Mouse (Mus musculus) kidney, adult 2 months (tissue): ENCODE measurements around the gene Ralgps1. TPM values are rescaled to one million over a fixed set of nuclear protein-coding genes. Genes with fewer than 3 reads are reported as not detected.

Source experiments
- DNase-seq: peaks from one replicate; pipeline ENCODE4 v3.0.0; 2021
- H3K27ac ChIP-seq: fragments of 200-500 bp; 2 replicates; pipeline ENCODE4 v1.5.1; 2012; ENCODE audit warnings: low read depth, low read length, control low read depth, inconsistent platforms; ENCODE audit not compliant: insufficient read depth
- H3K27me3 ChIP-seq: fragments of 200-500 bp; replicated peaks from 2 replicates; pipeline ENCODE4 v1.6.1; 2012; ENCODE audit warnings: mild to moderate bottlenecking, moderate library complexity, low read length, inconsistent platforms; ENCODE audit not compliant: control insufficient read depth, insufficient read depth
- H3K36me3 ChIP-seq: fragments of 200-500 bp; 2 replicates; pipeline ENCODE4 v1.6.1; 2012; ENCODE audit warnings: mild to moderate bottlenecking, moderate library complexity, low read length, inconsistent platforms; ENCODE audit not compliant: control insufficient read depth, insufficient read depth
- H3K4me1 ChIP-seq: fragments of 200-500 bp; 2 replicates; pipeline ENCODE4 v1.6.1; 2011; ENCODE audit warnings: low read length; ENCODE audit not compliant: control insufficient read depth, insufficient read depth
- H3K4me3 ChIP-seq: fragments of 200-500 bp; 2 replicates; pipeline ENCODE4 v1.5.1; 2011; ENCODE audit warnings: mild to moderate bottlenecking, low read depth, low read length, control low read depth; ENCODE audit not compliant: insufficient read depth
- CTCF ChIP-seq: fragments of 200-500 bp; conservative IDR thresholded peaks from 2 replicates; pipeline ENCODE4 v1.5.1; 2011; ENCODE audit warnings: low read depth, mild to moderate bottlenecking, control low read depth, low read length, moderate library complexity, mixed read lengths; ENCODE audit not compliant: insufficient read depth, insufficient read length
- POLR2A ChIP-seq: fragments of 200-500 bp; IDR thresholded peaks from one replicate; pipeline ENCODE4 v1.6.1; 2011; ENCODE audit warnings: low read depth, low read length, control low read depth
- WGBS: fragments of 180-500 bp; shearing (Covaris S2); methylation state at CpG from one replicate; pipeline ENCODE4 v1.1.7; 2018; 5-methylcytosine and 5-hydroxymethylcytosine counted together
- polyA plus RNA-seq: library from polyadenylated mRNA; depleted of rRNA; stranded (reverse); fragments of >200 nt; gene quantifications from 2 replicates; pipeline ENCODE4 v1.2.3, GENCODE M21; 2012

The Ralgps1 gene
- polyA plus RNA-seq, 1 experiment, result 4.9 TPM

DNA sequence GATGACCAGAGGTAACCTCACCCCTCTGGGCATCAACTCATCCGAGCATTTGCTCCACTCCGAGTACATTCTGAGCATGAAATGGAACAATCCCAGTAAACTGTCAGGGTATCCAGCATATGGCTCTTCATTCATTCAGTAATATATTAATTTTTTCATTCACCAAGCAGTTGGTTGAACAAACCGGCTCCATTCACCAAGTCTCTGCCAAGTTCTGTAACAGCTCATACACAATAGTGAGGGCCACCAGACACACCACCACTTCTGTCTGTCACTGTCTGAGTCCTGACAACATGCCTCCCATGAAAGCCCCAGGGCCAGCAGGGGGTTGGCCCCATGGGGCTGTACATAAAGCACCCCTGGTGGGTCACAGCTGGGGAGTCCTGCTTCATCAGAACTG is 181.3 kb downstream of the Ralgps1 start:
- 78% methylated on average over 3 of the region's 3 CpGs for WGBS
- no peak for DNase-seq
- Histone ChIP-seq H3K4me1 (peaks cover 21% of the 10 kb centered on the region), H3K27me3 (no peaks in the 10 kb centered on the region), H3K27ac (no peak overlapping the region), H3K36me3 (no peaks in the 10 kb centered on the region), H3K4me3 (no peak overlapping the region)
- TF ChIP-seq CTCF, result no peak
- TF ChIP-seq POLR2A, result no peak

- TF ChIP-seq CTCF (no peak), POLR2A (no peak)
- H3K4me3 ChIP-seq, result no peak overlapping the region
- DNase-seq, result peak; percentile 77
- peak overlapping the region; percentile 54 for H3K27ac ChIP-seq
- H3K4me1 ChIP-seq, result peaks cover 21% of the 10 kb centered on the region
- H3K36me3 ChIP-seq, result no peaks in the 10 kb centered on the region
- WGBS, result 41% methylated on average over 6 of the region's 6 CpGs
- H3K27me3 ChIP-seq, result no peaks in the 10 kb centered on the region
Observed at GRCm38 (mm10) chr2:33188925-33189670, 182.2 kb downstream of the Ralgps1 start.

DNA sequence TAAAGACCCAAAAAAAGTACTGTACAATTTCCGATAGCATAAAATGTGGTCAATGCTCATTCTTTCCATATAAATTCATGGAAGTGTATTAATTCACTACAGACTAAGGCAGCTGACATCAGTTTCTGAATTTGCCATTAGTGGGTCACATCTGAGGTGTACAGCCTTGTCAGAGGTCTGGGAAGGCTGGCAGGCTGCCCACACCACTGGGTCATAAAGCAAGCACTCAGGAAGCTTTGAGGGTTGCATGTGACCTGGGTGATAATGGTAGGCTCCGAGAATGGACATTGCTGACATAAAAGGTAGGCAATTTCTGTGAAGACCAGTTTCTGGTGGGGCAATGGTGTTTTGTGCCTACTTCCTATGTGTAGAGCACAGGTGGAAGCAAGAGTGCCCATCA is 183.4 kb downstream of the Ralgps1 start:
- Histone ChIP-seq H3K27me3 (no peaks in the 10 kb centered on the region), H3K36me3 (no peaks in the 10 kb centered on the region), H3K27ac (no peak overlapping the region; the same call in 1 of the 2 replicates), H3K4me3 (no peak overlapping the region), H3K4me1 (peaks cover 21% of the 10 kb centered on the region)
- WGBS, result 52% methylated on average over 2 of the region's 2 CpGs
- TF ChIP-seq CTCF, result no peak
- no peak for TF ChIP-seq POLR2A
- peak; percentile 52 for DNase-seq

GRCm38 (mm10) chr2:33186505-33186904 is 184.8 kb downstream of the Ralgps1 start:
- DNase-seq, result peak; percentile 54

GRCm38 (mm10) chr2:33185258-33185657 is 186.0 kb downstream of the Ralgps1 start:
- H3K36me3 ChIP-seq, result no peaks in the 10 kb centered on the region
- peaks cover 26% of the 10 kb centered on the region for H3K4me1 ChIP-seq
- no peak overlapping the region for H3K27ac ChIP-seq
- peak; percentile 64 for DNase-seq
- peak; percentile 62 for TF ChIP-seq CTCF
- TF ChIP-seq POLR2A, result no peak
- H3K27me3 ChIP-seq, result no peaks in the 10 kb centered on the region
- WGBS, result 81% methylated on average over 7 of the region's 7 CpGs
- H3K4me3 ChIP-seq, result no peak overlapping the region

More at GRCm38 (mm10) chr2:33186505-33186904, 184.8 kb downstream of the Ralgps1 start:
- Histone ChIP-seq H3K4me1 (peaks cover 21% of the 10 kb centered on the region), H3K27me3 (no peaks in the 10 kb centered on the region), H3K4me3 (no peak overlapping the region), H3K27ac (no peak overlapping the region), H3K36me3 (no peaks in the 10 kb centered on the region)
- 75% methylated on average over 7 of the region's 7 CpGs for WGBS
- no peak for TF ChIP-seq POLR2A
- TF ChIP-seq CTCF, result no peak

DNA sequence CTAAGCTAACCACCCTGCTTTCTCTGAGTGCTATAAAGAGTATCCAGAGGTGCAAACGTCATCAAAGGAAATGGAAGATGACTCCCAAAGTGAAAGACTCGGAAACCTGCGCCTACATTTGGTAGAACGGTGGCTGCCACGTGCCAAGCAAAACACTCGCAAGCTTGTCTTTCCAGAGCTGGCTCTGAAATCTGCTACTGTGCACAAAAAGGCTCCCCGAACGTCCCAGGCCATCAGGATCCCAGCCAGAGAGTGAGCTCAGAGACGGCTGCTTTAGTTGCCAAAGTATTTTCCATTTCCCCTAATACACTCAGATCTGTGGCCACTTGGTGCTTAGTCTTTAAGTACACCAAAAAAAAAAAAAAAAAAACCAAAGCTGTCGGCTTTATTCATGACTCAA is 186.6 kb downstream of the Ralgps1 start:
- no peak overlapping the region for H3K4me3 ChIP-seq
- 71% methylated on average over 10 of the region's 10 CpGs for WGBS
- H3K27me3 ChIP-seq, result no peaks in the 10 kb centered on the region
- DNase-seq, result peak; percentile 38
- TF ChIP-seq CTCF, result no peak
- TF ChIP-seq POLR2A, result no peak
- H3K36me3 ChIP-seq, result no peaks in the 10 kb centered on the region
- H3K4me1 ChIP-seq, result peaks cover 30% of the 10 kb centered on the region
- no peak overlapping the region for H3K27ac ChIP-seq

DNA sequence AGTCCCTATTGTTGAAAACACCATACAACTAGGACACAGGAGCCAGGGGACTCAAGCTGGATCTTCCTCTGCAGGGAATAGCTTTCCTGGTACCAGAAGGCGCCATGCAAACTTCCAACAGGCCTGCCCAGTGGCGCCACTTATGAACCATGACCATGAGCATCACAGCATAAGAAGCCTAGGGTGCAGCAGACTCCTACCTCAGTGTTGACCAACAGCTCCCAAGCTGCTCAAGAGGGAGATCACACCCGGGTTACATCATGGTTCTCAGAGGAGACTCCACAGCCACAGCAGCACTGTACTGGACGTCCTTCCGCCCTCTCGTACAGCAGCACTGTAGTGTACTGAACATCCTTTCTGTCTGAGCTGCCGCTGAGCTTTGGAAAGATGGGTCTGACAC is 188.0 kb downstream of the Ralgps1 start:
- Histone ChIP-seq H3K4me1 (peaks cover 27% of the 10 kb centered on the region), H3K4me3 (no peak overlapping the region), H3K27ac (no peak overlapping the region), H3K36me3 (no peaks in the 10 kb centered on the region), H3K27me3 (no peaks in the 10 kb centered on the region)
- DNase-seq, result no peak
- no peak for TF ChIP-seq POLR2A
- no peak for TF ChIP-seq CTCF
- WGBS, result 94% methylated on average over 7 of the region's 7 CpGs
